Mouse (Mus musculus): ENCODE measurements around the gene Pik3r2.

GRCm38 (mm10) chr8:70795370-70795769, 18.9 kb upstream of the Pik3r2 start:
- TF ChIP-seq CTCF (IDR thresholded peaks at IDR 0.05; ENCODE audit: extremely low read depth, insufficient read depth, insufficient read length, insufficient replicate concordance) (no peak), POLR2A (IDR thresholded peaks at IDR 0.05; ENCODE audit: low read depth, low read length) (no peak)

All from spleen, adult 2 months (tissue).